Mouse (Mus musculus) limb, embryonic 11.5 days (tissue): Measurements from ENCODE around the gene Osbpl7. TPM values are rescaled to one million over a fixed set of nuclear protein-coding genes. Genes with fewer than 3 reads are reported as not detected.

Experiments
- ATAC-seq: fragments of 200-750 bp; cut with Nextera tagmentation; 2 replicates; pipeline ENCODE4 v1.8.0; 2017; ENCODE audit warnings: low read depth; ENCODE audit not compliant: insufficient number of reproducible peaks, low FRiP score, low TSS enrichment
- DNase-seq: peaks from one replicate; pipeline ENCODE4 v3.0.0-alpha.2; 2015; ENCODE audit warnings: low spot score
- H3K27ac ChIP-seq: fragments of 300-500 bp; sonication (generic); replicated peaks from 2 replicates; pipeline ENCODE4 v1.5.1; 2014; ENCODE audit warnings: low read depth, mild to moderate bottlenecking, low read length
- H3K27me3 ChIP-seq: fragments of 300-500 bp; sonication (generic); 2 replicates; pipeline ENCODE4 v1.6.1; 2014; ENCODE audit warnings: mild to moderate bottlenecking, low read length, mixed read lengths; ENCODE audit not compliant: control insufficient read depth, insufficient read depth
- H3K36me3 ChIP-seq: fragments of 300-500 bp; sonication (generic); 2 replicates; pipeline ENCODE4 v1.6.1; 2014; ENCODE audit warnings: mild to moderate bottlenecking, low read length, moderate library complexity, mixed read lengths; ENCODE audit not compliant: control insufficient read depth, insufficient read depth
- H3K4me1 ChIP-seq: fragments of 300-500 bp; sonication (generic); 2 replicates; pipeline ENCODE4 v1.6.1; 2014; ENCODE audit warnings: low read length, mixed read lengths; ENCODE audit not compliant: control insufficient read depth, insufficient read depth
- H3K4me2 ChIP-seq: fragments of 300-500 bp; sonication (generic); 2 replicates; pipeline ENCODE4 v1.6.1; 2014; ENCODE audit warnings: low read depth, mild to moderate bottlenecking, moderate library complexity; ENCODE audit not compliant: severe bottlenecking
- H3K4me3 ChIP-seq: fragments of 300-500 bp; sonication (generic); 2 replicates; pipeline ENCODE4 v1.5.1; 2014; ENCODE audit warnings: low read depth, low read length
- H3K9ac ChIP-seq: fragments of 300-500 bp; sonication (generic); 2 replicates; pipeline ENCODE4 v1.6.1; 2014; ENCODE audit warnings: mild to moderate bottlenecking, low read length
- H3K9me3 ChIP-seq: fragments of 300-500 bp; sonication (generic); 2 replicates; pipeline ENCODE4 v1.6.1; 2016; ENCODE audit warnings: low read length; ENCODE audit not compliant: control insufficient read depth
- WGBS: fragments of 180-500 bp; shearing (Covaris S2); extraction: QIAGEN DNeasy Blood & Tissue Kit; methylation state at CpG from one replicate; pipeline ENCODE4 v1.1.7; 2014; 5-methylcytosine and 5-hydroxymethylcytosine counted together
- polyA plus RNA-seq: library from polyadenylated mRNA; unstranded; fragments of >200 nt; fragmentation: Nextera tagmentation; extraction: Ambion mirVana; gene quantifications from 2 replicates; pipeline ENCODE4 v1.2.1, GENCODE M21; 2014

Gene Osbpl7
- polyA plus RNA-seq, 1 experiment from 2014 or later, result 5.8 TPM

DNA sequence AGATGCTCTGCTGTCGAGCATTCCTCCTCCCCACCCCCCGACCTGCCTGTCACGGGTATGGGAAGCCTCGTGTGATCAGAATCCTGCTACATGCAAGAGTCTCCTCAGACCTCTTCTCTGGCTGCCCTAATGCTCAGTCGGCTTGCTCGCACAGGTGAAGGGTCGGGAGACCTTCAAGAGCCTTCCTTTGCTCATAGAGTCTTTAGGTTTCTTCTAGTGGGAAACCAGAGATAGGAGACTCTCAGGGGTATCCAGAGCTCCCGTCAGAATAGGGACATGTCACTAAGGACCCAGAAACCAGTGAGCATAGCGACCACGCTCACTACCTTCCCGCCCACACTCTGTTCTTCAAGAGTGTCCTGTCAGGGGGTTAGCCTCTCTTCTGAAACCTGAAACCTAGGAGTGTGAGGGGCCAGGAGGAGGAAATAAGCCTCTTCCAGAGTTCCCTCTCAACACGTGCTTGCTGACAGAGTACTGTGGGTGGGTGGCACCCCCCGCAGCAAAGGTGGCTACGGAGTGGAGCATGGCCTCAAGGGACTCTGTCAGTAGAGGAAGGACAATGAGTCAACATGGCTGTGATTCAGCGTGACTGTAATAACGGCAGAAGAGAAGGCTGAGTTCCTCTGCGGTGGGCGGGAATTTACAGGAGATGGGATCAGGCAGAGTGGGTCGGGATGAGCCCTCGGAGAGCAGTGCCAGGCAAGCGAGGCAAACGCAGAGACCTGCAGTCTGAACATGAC is 33.1 kb downstream of the Osbpl7 start:
- DNase-seq (peak; percentile 27), ATAC-seq (no peak)
- peaks cover 6% of the 10 kb centered on the region for H3K4me1 ChIP-seq
- 20% methylated on average over 22 of the region's 22 CpGs for WGBS
- no peak overlapping the region for H3K27ac ChIP-seq
- H3K4me3 ChIP-seq, result no peak overlapping the region
- no peaks in the 10 kb centered on the region for H3K9me3 ChIP-seq
- H3K4me2 ChIP-seq, result no peak overlapping the region
- no peaks in the 10 kb centered on the region for H3K36me3 ChIP-seq
- H3K9ac ChIP-seq, result no peak overlapping the region
- no peaks in the 10 kb centered on the region for H3K27me3 ChIP-seq

DNA sequence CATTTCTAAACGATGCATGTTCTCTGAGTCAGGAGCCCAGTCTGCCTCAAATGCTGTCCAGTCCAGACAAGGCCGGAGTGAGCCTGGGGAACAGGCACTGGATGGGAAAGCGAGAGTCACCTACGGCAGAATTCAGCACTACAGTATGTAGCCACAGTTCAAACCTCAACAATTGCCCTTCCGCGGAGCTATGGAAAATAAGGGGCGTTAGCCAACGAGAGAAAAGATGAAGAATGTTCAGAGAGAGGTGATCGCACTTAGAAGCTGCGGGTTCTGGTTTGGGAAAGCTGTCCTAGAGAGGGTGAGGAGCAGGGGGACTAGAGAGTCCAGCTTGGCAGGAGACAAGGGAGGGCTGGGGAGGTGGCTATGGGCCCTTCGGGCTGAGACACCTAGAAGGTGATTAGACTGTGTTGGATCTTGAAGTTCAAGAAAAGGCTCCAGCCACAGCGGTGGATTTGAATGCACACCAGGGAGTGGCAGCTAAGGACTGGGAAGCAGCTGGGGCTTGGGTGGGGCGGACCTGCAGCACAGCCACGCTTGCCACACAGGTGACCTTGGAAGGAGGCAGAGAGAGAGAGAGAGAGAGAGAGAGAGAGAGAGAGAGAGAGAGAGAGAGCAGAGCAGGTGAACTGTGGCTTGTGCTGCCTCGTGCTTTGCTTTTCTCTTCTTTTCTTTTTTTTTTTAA is 34.5 kb downstream of the Osbpl7 start:
- WGBS, result 89% methylated on average over 15 of the region's 15 CpGs
- no peak overlapping the region for H3K4me2 ChIP-seq
- H3K4me3 ChIP-seq, result no peak overlapping the region
- peaks cover 6% of the 10 kb centered on the region for H3K4me1 ChIP-seq
- no peak overlapping the region for H3K27ac ChIP-seq
- ATAC-seq (no peak), DNase-seq (no peak)
- H3K9me3 ChIP-seq, result no peaks in the 10 kb centered on the region
- H3K27me3 ChIP-seq, result no peaks in the 10 kb centered on the region
- H3K9ac ChIP-seq, result no peak overlapping the region
- H3K36me3 ChIP-seq, result no peaks in the 10 kb centered on the region

DNA sequence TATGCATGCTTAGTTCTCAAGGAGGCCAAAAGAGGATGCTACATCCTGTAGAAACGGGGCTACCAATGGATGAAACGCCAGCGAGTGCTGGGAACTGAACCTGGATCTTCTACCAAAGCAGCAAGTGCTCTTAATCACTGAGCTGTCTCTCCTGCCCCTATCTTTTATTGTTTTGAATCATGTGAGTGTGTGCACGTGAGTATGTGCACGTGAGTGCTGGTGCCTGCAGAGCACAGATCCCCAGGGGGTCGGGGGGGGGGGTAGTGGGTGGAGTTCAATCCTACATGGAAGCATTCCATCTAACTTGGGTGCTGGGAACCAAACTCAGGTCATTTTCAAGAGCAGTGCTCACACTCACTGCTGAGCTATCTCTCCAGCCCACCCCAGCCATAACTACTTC is 35.9 kb downstream of the Osbpl7 start:
- WGBS, result 74% methylated on average over 6 of the region's 6 CpGs
- H3K4me2 ChIP-seq, result no peak overlapping the region
- no peak overlapping the region for H3K9ac ChIP-seq
- DNase-seq (no peak), ATAC-seq (no peak)
- H3K9me3 ChIP-seq, result no peaks in the 10 kb centered on the region
- H3K27me3 ChIP-seq, result no peaks in the 10 kb centered on the region
- no peaks in the 10 kb centered on the region for H3K36me3 ChIP-seq
- H3K4me1 ChIP-seq, result peaks cover 6% of the 10 kb centered on the region
- H3K27ac ChIP-seq, result no peak overlapping the region
- H3K4me3 ChIP-seq, result no peak overlapping the region

DNA sequence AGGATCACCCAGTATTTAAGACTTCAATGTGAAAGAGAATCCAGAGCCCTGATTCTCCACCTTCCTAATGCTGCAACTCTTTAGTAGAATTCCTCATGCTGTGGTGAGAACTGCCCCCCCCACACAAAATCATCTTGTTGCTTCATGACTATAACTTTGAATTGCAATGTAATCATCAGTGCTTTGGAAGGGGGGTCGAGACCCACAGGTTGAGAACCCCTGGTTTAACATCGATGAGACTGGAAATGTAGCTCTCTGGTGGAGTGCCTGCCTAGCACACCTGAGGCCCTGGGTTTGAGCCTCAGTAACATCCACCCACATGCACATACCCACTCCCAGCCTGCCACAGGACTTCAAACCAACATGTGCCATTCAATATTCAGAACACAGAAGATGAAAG is 44.2 kb downstream of the Osbpl7 start:
- Histone ChIP-seq H3K36me3 (no peaks in the 10 kb centered on the region), H3K4me2 (no peak overlapping the region), H3K9ac (no peak overlapping the region), H3K4me1 (no peaks in the 10 kb centered on the region), H3K4me3 (no peak overlapping the region), H3K27me3 (peaks cover 13% of the 10 kb centered on the region), H3K27ac (no peak overlapping the region), H3K9me3 (no peaks in the 10 kb centered on the region)
- DNase-seq (no peak), ATAC-seq (no peak)
- 58% methylated on average over 2 of the region's 2 CpGs for WGBS

DNA sequence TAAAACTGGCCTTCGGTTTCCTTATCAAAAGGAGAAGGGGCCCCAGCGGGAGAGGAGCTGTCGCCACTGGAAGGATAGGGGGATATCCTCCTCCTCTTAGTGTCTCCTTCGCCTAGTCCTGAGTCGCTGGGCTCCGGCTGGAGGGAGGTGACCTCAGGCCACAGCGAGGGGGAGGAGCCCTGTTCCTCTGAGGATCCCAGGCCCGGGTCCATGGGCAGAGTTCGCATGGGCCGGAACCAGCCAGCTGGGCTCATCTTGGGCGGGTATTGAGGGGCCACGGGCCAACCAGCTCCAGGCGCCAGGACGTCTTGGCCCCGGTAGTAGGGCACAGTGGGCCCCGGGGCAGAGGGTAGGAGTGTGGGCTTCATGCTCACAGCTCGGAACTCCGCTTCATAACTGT is 48.4 kb downstream of the Osbpl7 start:
- ATAC-seq (no peak), DNase-seq (no peak)
- no peak overlapping the region for H3K27ac ChIP-seq
- H3K9ac ChIP-seq, result no peak overlapping the region
- no peaks in the 10 kb centered on the region for H3K36me3 ChIP-seq
- peaks cover 13% of the 10 kb centered on the region for H3K27me3 ChIP-seq
- no peaks in the 10 kb centered on the region for H3K9me3 ChIP-seq
- WGBS, result 23% methylated on average over 18 of the region's 18 CpGs
- no peak overlapping the region for H3K4me2 ChIP-seq
- no peaks in the 10 kb centered on the region for H3K4me1 ChIP-seq
- H3K4me3 ChIP-seq, result no peak overlapping the region

DNA sequence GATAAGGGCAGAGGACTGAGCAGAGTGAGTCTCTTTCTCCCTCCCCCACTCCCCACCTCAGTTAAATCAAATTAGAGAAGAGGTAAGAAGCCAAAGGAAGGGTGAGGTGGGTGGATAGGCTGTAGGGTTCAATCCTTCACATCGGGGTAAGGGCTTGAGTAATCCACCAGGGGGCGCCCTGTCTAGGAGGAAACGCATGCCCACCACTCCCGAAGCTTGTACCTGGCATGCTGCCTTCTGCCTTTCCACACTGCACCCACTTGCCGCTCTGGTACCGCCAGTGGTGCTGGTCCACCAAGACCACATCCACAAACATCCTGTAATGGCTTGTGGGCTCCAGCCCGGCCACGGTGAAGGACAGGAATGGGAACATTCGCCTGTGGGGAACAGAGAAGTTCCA is 51.3 kb downstream of the Osbpl7 start:
- H3K9me3 ChIP-seq, result no peaks in the 10 kb centered on the region
- H3K4me1 ChIP-seq, result no peaks in the 10 kb centered on the region
- H3K4me3 ChIP-seq, result no peak overlapping the region
- no peak overlapping the region for H3K27ac ChIP-seq
- no peaks in the 10 kb centered on the region for H3K36me3 ChIP-seq
- no peak overlapping the region for H3K4me2 ChIP-seq
- ATAC-seq (no peak), DNase-seq (peak; percentile 72)
- peaks cover 13% of the 10 kb centered on the region for H3K27me3 ChIP-seq
- no peak overlapping the region for H3K9ac ChIP-seq
- WGBS, result 17% methylated on average over 9 of the region's 9 CpGs

DNA sequence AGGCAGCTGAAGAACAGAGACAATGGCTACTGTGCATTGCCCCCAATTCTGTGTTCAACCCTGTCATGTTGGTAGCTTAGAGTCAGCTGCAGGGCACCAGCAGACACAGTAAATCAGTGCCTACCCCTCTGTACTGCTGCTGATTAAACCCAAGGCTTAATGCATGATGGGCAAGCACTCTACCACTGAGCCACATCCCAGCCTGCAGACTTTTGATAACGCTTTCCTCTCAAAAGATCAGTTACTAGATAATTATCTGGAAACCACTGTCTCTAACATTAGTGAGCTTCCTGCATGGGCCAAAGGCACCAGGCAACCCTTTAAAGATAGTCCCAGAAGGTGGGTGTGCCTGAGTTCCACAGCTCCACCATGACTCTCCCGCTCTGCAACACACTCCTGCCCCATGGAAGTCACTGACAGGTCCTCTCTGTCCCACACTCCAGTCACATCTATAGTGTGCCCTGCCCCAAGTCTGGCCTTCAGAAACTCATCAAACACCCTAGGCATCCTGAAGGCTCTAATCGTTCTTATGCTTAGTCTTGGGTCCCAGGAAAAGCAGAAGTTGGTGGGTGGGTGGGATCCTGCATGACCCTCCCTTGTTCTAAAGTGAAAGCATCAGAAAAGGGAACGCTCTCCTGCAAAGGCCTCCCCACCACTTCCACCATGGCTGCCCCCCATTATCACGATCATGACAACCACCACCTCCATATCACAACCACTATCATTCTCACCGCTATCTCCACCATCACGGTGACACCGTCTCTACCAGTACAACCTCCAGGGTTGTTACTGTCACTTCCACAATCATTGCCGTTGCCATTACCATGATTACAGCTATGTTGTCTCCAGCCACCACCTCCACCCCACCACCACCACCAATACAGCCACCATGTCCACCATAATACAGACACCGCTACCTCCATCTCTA is 53.0 kb downstream of the Osbpl7 start:
- no peaks in the 10 kb centered on the region for H3K4me1 ChIP-seq
- H3K9me3 ChIP-seq, result no peaks in the 10 kb centered on the region
- H3K4me2 ChIP-seq, result no peak overlapping the region
- no peaks in the 10 kb centered on the region for H3K36me3 ChIP-seq
- peaks cover 6% of the 10 kb centered on the region for H3K27me3 ChIP-seq
- H3K27ac ChIP-seq, result no peak overlapping the region
- H3K4me3 ChIP-seq, result no peak overlapping the region
- ATAC-seq (no peak), DNase-seq (no peak)
- 94% methylated on average over 10 of the region's 10 CpGs for WGBS
- H3K9ac ChIP-seq, result no peak overlapping the region

DNA sequence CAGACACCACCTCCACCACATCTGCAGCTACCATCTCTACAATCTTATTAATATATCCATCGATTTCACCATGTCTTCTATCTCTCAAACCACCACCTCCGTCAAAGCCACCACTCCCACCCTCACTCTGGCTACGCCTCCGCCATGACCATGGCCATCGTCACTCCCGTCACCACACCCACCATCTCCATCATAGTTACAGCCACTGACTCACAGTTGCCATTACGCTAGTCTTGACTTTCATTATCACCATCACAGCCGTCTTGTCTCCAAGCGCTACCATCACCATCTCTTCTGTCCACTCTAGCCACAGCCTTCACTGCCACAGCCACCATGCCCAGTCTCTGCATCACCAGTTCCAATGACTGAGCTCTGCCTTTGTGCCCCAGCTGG is 53.7 kb downstream of the Osbpl7 start:
- Histone ChIP-seq H3K4me3 (no peak overlapping the region), H3K9ac (no peak overlapping the region), H3K27ac (no peak overlapping the region), H3K4me1 (no peaks in the 10 kb centered on the region), H3K36me3 (no peaks in the 10 kb centered on the region), H3K9me3 (no peaks in the 10 kb centered on the region), H3K27me3 (peaks cover under 1% of the 10 kb centered on the region), H3K4me2 (no peak overlapping the region)
- ATAC-seq (no peak), DNase-seq (no peak)
- WGBS, result 93% methylated on average over 9 of the region's 9 CpGs
